Mouse (Mus musculus) thymus, adult 2 months (tissue): ENCODE results near the gene Dusp10. TPM values are rescaled to one million over a fixed set of nuclear protein-coding genes. Genes with fewer than 3 reads are reported as not detected.

Experiments used
- DNase-seq: peaks from one replicate; pipeline ENCODE4 v3.0.0; 2021
- H3K27ac ChIP-seq: fragments of 200-500 bp; 2 replicates; pipeline ENCODE4 v1.5.1; 2012; ENCODE audit warnings: low read length, control low read depth; ENCODE audit not compliant: control insufficient read depth, insufficient read depth
- H3K27me3 ChIP-seq: fragments of 200-500 bp; 2 replicates; pipeline ENCODE4 v1.6.1; 2012; ENCODE audit warnings: mild to moderate bottlenecking, low read length, moderate library complexity, mixed read lengths; ENCODE audit not compliant: control insufficient read depth, insufficient read depth
- H3K36me3 ChIP-seq: fragments of 200-500 bp; 2 replicates; pipeline ENCODE4 v1.6.1; 2012; ENCODE audit warnings: mild to moderate bottlenecking, low read length, moderate library complexity; ENCODE audit not compliant: control insufficient read depth, insufficient read depth
- H3K4me1 ChIP-seq: fragments of 200-500 bp; replicated peaks from 2 replicates; pipeline ENCODE4 v1.6.1; 2012; ENCODE audit warnings: low read length; ENCODE audit not compliant: control insufficient read depth, insufficient read depth
- H3K4me3 ChIP-seq: fragments of 200-500 bp; 2 replicates; pipeline ENCODE4 v1.5.1; 2012; ENCODE audit warnings: mild to moderate bottlenecking, low read length, control low read depth, moderate library complexity; ENCODE audit not compliant: control insufficient read depth, insufficient read depth
- CTCF ChIP-seq: fragments of 200-500 bp; IDR thresholded peaks from 2 replicates; pipeline ENCODE4 v1.5.1; 2012; ENCODE audit warnings: mild to moderate bottlenecking, control low read depth, low read length, moderate library complexity, borderline replicate concordance; ENCODE audit not compliant: control insufficient read depth, poor library complexity, insufficient read depth; ENCODE audit errors: extremely low read depth
- POLR2A ChIP-seq: fragments of 200-500 bp; IDR thresholded peaks from 2 replicates; pipeline ENCODE4 v1.6.1; 2012; ENCODE audit warnings: mild to moderate bottlenecking, low read length, control low read depth, moderate library complexity; ENCODE audit not compliant: control insufficient read depth, poor library complexity, insufficient read depth; ENCODE audit errors: extremely low read depth
- WGBS: fragments of 180-500 bp; shearing (Covaris S2); methylation state at CpG from one replicate; pipeline ENCODE4 v1.1.7; 2018; 5-methylcytosine and 5-hydroxymethylcytosine counted together
- polyA plus RNA-seq: library from polyadenylated mRNA; depleted of rRNA; stranded (reverse); fragments of >200 nt; gene quantifications from 2 replicates; pipeline ENCODE4 v1.2.3, GENCODE M21; 2012; rRNA removed

The Dusp10 gene
- 206 and 226 TPM in 2 replicates for polyA plus RNA-seq

GRCm38 (mm10) chr1:184013106-184013505 is at the start of gene Dusp10:
Dusp10 (plus strand) TSS chr1:184013302.
- peaks cover 37% of the 10 kb centered on the region for H3K4me1 ChIP-seq
- no peak for DNase-seq
- peak within 1 kb of the TSS; percentile 88 for H3K27ac ChIP-seq
- H3K36me3 ChIP-seq: no peaks in the 10 kb centered on the region
- no peak for TF ChIP-seq CTCF
- TF ChIP-seq POLR2A: no peak
- no peaks in the 10 kb centered on the region for H3K27me3 ChIP-seq
- WGBS: 91% methylated on average over 4 of the region's 4 CpGs
- H3K4me3 ChIP-seq: no peak within 1 kb of the TSS

GRCm38 (mm10) chr1:183965341-183965740 is 47.8 kb upstream of the Dusp10 start:
- Histone ChIP-seq H3K36me3 (no peaks in the 10 kb centered on the region), H3K4me3 (no peak overlapping the region), H3K4me1 (peaks cover 4% of the 10 kb centered on the region; the same call in 1 of the 2 replicates), H3K27ac (no peak overlapping the region), H3K27me3 (no peaks in the 10 kb centered on the region)
- peak; percentile 55 for DNase-seq
- 72% methylated on average over 4 of the region's 4 CpGs for WGBS
- TF ChIP-seq POLR2A: no peak
- TF ChIP-seq CTCF: no peak

GRCm38 (mm10) chr1:183969265-183969664 is 43.8 kb upstream of the Dusp10 start:
- 100% methylated on average over 1 of the region's 1 CpGs for WGBS
- TF ChIP-seq POLR2A: no peak
- TF ChIP-seq CTCF: no peak
- Histone ChIP-seq H3K4me3 (no peak overlapping the region), H3K27ac (no peak overlapping the region), H3K36me3 (no peaks in the 10 kb centered on the region), H3K27me3 (no peaks in the 10 kb centered on the region), H3K4me1 (no peaks in the 10 kb centered on the region)
- no peak for DNase-seq

GRCm38 (mm10) chr1:183979814-183980243 is 33.3 kb upstream of the Dusp10 start:
- 24% methylated on average over 9 of the region's 9 CpGs for WGBS
- Histone ChIP-seq H3K27ac (no peak overlapping the region), H3K27me3 (no peaks in the 10 kb centered on the region), H3K36me3 (no peaks in the 10 kb centered on the region), H3K4me1 (peaks cover 12% of the 10 kb centered on the region), H3K4me3 (no peak overlapping the region)
- DNase-seq: peak; percentile 18
- no peak for TF ChIP-seq POLR2A
- no peak for TF ChIP-seq CTCF

- Histone ChIP-seq H3K4me3 (no peak overlapping the region), H3K36me3 (no peaks in the 10 kb centered on the region), H3K27me3 (no peaks in the 10 kb centered on the region), H3K4me1 (peaks cover 14% of the 10 kb centered on the region), H3K27ac (no peak overlapping the region)
- WGBS: 27% methylated on average over 13 of the region's 13 CpGs
- no peak for DNase-seq
- no peak for TF ChIP-seq CTCF
- TF ChIP-seq POLR2A: no peak
Observed at GRCm38 (mm10) chr1:183982108-183982507, 31.0 kb upstream of the Dusp10 start.

- TF ChIP-seq POLR2A (no peak), CTCF (no peak)
- peak; percentile 34 for DNase-seq
- Histone ChIP-seq H3K27ac (no peak overlapping the region), H3K4me1 (peaks cover 7% of the 10 kb centered on the region), H3K27me3 (no peaks in the 10 kb centered on the region), H3K36me3 (no peaks in the 10 kb centered on the region), H3K4me3 (no peak overlapping the region)
- 63% methylated on average over 7 of the region's 7 CpGs for WGBS
Observed at GRCm38 (mm10) chr1:183987711-183988245, 25.3 kb upstream of the Dusp10 start.

- H3K4me1 ChIP-seq: peaks cover 6% of the 10 kb centered on the region
- DNase-seq: no peak
- WGBS: 91% methylated on average over 2 of the region's 2 CpGs
- TF ChIP-seq CTCF: no peak
- TF ChIP-seq POLR2A: no peak
- no peaks in the 10 kb centered on the region for H3K36me3 ChIP-seq
- H3K4me3 ChIP-seq: no peak overlapping the region
- no peaks in the 10 kb centered on the region for H3K27me3 ChIP-seq
- H3K27ac ChIP-seq: no peak overlapping the region
Observed at GRCm38 (mm10) chr1:183991921-183992320, 21.2 kb upstream of the Dusp10 start.
